Mouse (Mus musculus): ENCODE measurements around the gene Vps37b. TPM values are rescaled to one million over a fixed set of nuclear protein-coding genes. Genes with fewer than 3 reads are reported as not detected.

The Vps37b gene
- polyA plus RNA-seq, 1 experiment from 2014 or later, result 52.3 TPM

- DNase-seq (ENCODE audit: low spot score), result no peak
- H3K4me1 ChIP-seq (ENCODE audit: control insufficient read depth, insufficient read depth, low read length), result 0 out of 2 replicates have a peak, but pooled peaks cover 4% of the 10 kb centered on the region
- ATAC-seq (ENCODE audit: insufficient read depth, low FRiP score, low TSS enrichment), result no peak
- no peaks in the 10 kb centered on the region for H3K36me3 ChIP-seq (ENCODE audit: control insufficient read depth, insufficient read depth, low read length)
- H3K9me3 ChIP-seq (ENCODE audit: control insufficient read depth, low read length), result no peaks in the 10 kb centered on the region
- H3K9ac ChIP-seq (ENCODE audit: low read length), result no peak overlapping the region
- WGBS, result 56% methylated on average over 14 of the region's 14 CpGs
- peak overlapping the region; percentile 1; the same call in 1 of the 2 replicates for H3K27ac ChIP-seq (ENCODE audit: low read depth, low read length)
- H3K4me3 ChIP-seq (ENCODE audit: low read depth, low read length), result no peak overlapping the region
- no peak overlapping the region for H3K4me2 ChIP-seq (ENCODE audit: low read depth)
- no peaks in the 10 kb centered on the region for H3K27me3 ChIP-seq (ENCODE audit: control insufficient read depth, insufficient read depth, low read length)
Measured at GRCm38 (mm10) chr5:124050095-124051050, 18.3 kb upstream of the Vps37b start.

GRCm38 (mm10) chr5:124049249-124050045 is 17.4 kb upstream of the Vps37b start:
- no peak overlapping the region for H3K4me3 ChIP-seq (ENCODE audit: low read depth, low read length)
- no peak for DNase-seq (ENCODE audit: low spot score)
- no peak overlapping the region for H3K4me2 ChIP-seq (ENCODE audit: low read depth)
- H3K9me3 ChIP-seq (ENCODE audit: control insufficient read depth, low read length), result no peaks in the 10 kb centered on the region
- WGBS, result 73% methylated on average over 15 of the region's 15 CpGs
- H3K9ac ChIP-seq (ENCODE audit: low read length), result no peak overlapping the region
- ATAC-seq (ENCODE audit: insufficient read depth, low FRiP score, low TSS enrichment), result no peak
- H3K27ac ChIP-seq (ENCODE audit: low read depth, low read length), result peak overlapping the region; percentile 1; the same call in 1 of the 2 replicates
- H3K27me3 ChIP-seq (ENCODE audit: control insufficient read depth, insufficient read depth, low read length), result no peaks in the 10 kb centered on the region
- no peaks in the 10 kb centered on the region for H3K36me3 ChIP-seq (ENCODE audit: control insufficient read depth, insufficient read depth, low read length)
- H3K4me1 ChIP-seq (ENCODE audit: control insufficient read depth, insufficient read depth, low read length), result peaks cover 4% of the 10 kb centered on the region; the same call in 1 of the 2 replicates

DNA sequence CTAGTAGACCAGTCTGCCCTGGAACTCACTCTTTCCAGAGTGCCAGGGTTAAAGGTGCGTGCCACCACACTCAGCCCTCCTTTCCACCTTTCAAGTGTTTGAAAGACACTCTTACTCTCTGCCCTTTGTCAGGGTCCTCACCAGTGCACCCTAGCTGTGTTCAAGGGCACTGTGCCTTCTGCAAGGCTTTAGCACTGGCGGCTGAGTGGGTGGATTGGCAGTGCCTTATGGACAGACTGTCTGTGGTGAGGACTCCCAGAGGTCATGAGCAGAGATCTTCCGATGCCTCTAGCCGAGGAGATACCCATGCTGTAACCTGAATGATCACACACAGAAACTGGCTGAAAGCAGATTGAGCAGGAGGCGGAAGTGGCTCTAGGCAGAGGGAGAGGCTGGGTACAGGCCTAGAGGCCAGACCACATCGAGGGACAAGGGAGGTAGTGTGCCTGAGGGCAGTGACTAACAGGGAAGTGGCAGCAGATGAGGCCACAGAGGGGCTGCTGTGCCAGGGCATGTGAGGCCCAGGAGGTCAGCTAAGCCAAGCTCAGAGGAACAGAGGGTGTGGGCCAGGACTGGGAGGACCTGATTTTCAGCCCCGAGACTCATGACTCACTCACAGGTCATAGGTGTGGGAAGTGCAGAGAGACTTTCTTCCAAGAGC is 14.8 kb upstream of the Vps37b start:
- Histone ChIP-seq H3K27ac (ENCODE audit: low read depth, low read length) (no peak overlapping the region), H3K9me3 (ENCODE audit: control insufficient read depth, low read length) (no peaks in the 10 kb centered on the region), H3K9ac (ENCODE audit: low read length) (peak overlapping the region; percentile 6), H3K27me3 (ENCODE audit: control insufficient read depth, insufficient read depth, low read length) (no peaks in the 10 kb centered on the region), H3K4me3 (ENCODE audit: low read depth, low read length) (no peak overlapping the region), H3K4me2 (ENCODE audit: low read depth) (no peak overlapping the region), H3K36me3 (ENCODE audit: control insufficient read depth, insufficient read depth, low read length) (no peaks in the 10 kb centered on the region), H3K4me1 (ENCODE audit: control insufficient read depth, insufficient read depth, low read length) (peaks cover 8% of the 10 kb centered on the region)
- WGBS, result 88% methylated on average over 7 of the region's 7 CpGs
- no peak for ATAC-seq (ENCODE audit: insufficient read depth, low FRiP score, low TSS enrichment)
- no peak for DNase-seq (ENCODE audit: low spot score)

- H3K27ac ChIP-seq (ENCODE audit: low read depth, low read length), result no peak overlapping the region
- H3K9me3 ChIP-seq (ENCODE audit: control insufficient read depth, low read length), result no peaks in the 10 kb centered on the region
- no peak overlapping the region for H3K4me2 ChIP-seq (ENCODE audit: low read depth)
- ATAC-seq (ENCODE audit: insufficient read depth, low FRiP score, low TSS enrichment) (no peak), DNase-seq (ENCODE audit: low spot score) (no peak)
- WGBS, result 40% methylated on average over 11 of the region's 11 CpGs
- peaks cover 8% of the 10 kb centered on the region for H3K4me1 ChIP-seq (ENCODE audit: control insufficient read depth, insufficient read depth, low read length)
- no peak overlapping the region for H3K9ac ChIP-seq (ENCODE audit: low read length)
- H3K27me3 ChIP-seq (ENCODE audit: control insufficient read depth, insufficient read depth, low read length), result no peaks in the 10 kb centered on the region
- H3K36me3 ChIP-seq (ENCODE audit: control insufficient read depth, insufficient read depth, low read length), result no peaks in the 10 kb centered on the region
- no peak overlapping the region for H3K4me3 ChIP-seq (ENCODE audit: low read depth, low read length)
Measured at GRCm38 (mm10) chr5:124045453-124046010, 13.5 kb upstream of the Vps37b start.

GRCm38 (mm10) chr5:124043999-124044398 is 11.9 kb upstream of the Vps37b start:
- H3K4me2 ChIP-seq (ENCODE audit: low read depth), result no peak overlapping the region
- H3K36me3 ChIP-seq (ENCODE audit: control insufficient read depth, insufficient read depth, low read length), result no peaks in the 10 kb centered on the region
- peak overlapping the region; percentile 83 for H3K27ac ChIP-seq (ENCODE audit: low read depth, low read length)
- no peak overlapping the region for H3K4me3 ChIP-seq (ENCODE audit: low read depth, low read length)
- 84% methylated on average over 5 of the region's 5 CpGs for WGBS
- no peak for DNase-seq (ENCODE audit: low spot score)
- peak overlapping the region; percentile 32; the same call in 1 of the 2 replicates for H3K9ac ChIP-seq (ENCODE audit: low read length)
- H3K27me3 ChIP-seq (ENCODE audit: control insufficient read depth, insufficient read depth, low read length), result no peaks in the 10 kb centered on the region
- no peak for ATAC-seq (ENCODE audit: insufficient read depth, low FRiP score, low TSS enrichment)
- H3K9me3 ChIP-seq (ENCODE audit: control insufficient read depth, low read length), result no peaks in the 10 kb centered on the region
- peaks cover 8% of the 10 kb centered on the region for H3K4me1 ChIP-seq (ENCODE audit: control insufficient read depth, insufficient read depth, low read length)

- DNase-seq (ENCODE audit: low spot score) (peak; percentile 79), ATAC-seq (ENCODE audit: insufficient read depth, low FRiP score, low TSS enrichment) (peak; percentile 76)
- Histone ChIP-seq H3K9ac (ENCODE audit: low read length) (peak overlapping the region; percentile 32; the same call in 1 of the 2 replicates), H3K36me3 (ENCODE audit: control insufficient read depth, insufficient read depth, low read length) (no peaks in the 10 kb centered on the region), H3K4me3 (ENCODE audit: low read depth, low read length) (no peak overlapping the region), H3K27me3 (ENCODE audit: control insufficient read depth, insufficient read depth, low read length) (no peaks in the 10 kb centered on the region), H3K4me1 (ENCODE audit: control insufficient read depth, insufficient read depth, low read length) (peaks cover 8% of the 10 kb centered on the region), H3K4me2 (ENCODE audit: low read depth) (no peak overlapping the region), H3K9me3 (ENCODE audit: control insufficient read depth, low read length) (no peaks in the 10 kb centered on the region), H3K27ac (ENCODE audit: low read depth, low read length) (peak overlapping the region; percentile 83)
- 26% methylated on average over 10 of the region's 10 CpGs for WGBS
Measured at GRCm38 (mm10) chr5:124043212-124043978, 11.3 kb upstream of the Vps37b start.

GRCm38 (mm10) chr5:124041097-124041496 is 9.0 kb upstream of the Vps37b start:
- Histone ChIP-seq H3K27me3 (ENCODE audit: control insufficient read depth, insufficient read depth, low read length) (no peaks in the 10 kb centered on the region), H3K4me3 (ENCODE audit: low read depth, low read length) (no peak overlapping the region), H3K27ac (ENCODE audit: low read depth, low read length) (no peak overlapping the region), H3K4me1 (ENCODE audit: control insufficient read depth, insufficient read depth, low read length) (peaks cover 10% of the 10 kb centered on the region), H3K4me2 (ENCODE audit: low read depth) (no peak overlapping the region), H3K9ac (ENCODE audit: low read length) (no peak overlapping the region), H3K36me3 (ENCODE audit: control insufficient read depth, insufficient read depth, low read length) (no peaks in the 10 kb centered on the region), H3K9me3 (ENCODE audit: control insufficient read depth, low read length) (no peaks in the 10 kb centered on the region)
- DNase-seq (ENCODE audit: low spot score), result no peak
- 70% methylated on average over 9 of the region's 9 CpGs for WGBS
- no peak for ATAC-seq (ENCODE audit: insufficient read depth, low FRiP score, low TSS enrichment)

All from neural tube, embryonic 11.5 days (tissue).